Mouse (Mus musculus) testis, adult 2 months (tissue): ENCODE results near the gene Srd5a1. TPM values are rescaled to one million over a fixed set of nuclear protein-coding genes. Genes with fewer than 3 reads are reported as not detected.
A peak's percentile ranks its signal among the peaks of the same experiment; 100 is the strongest.
"Not testable (repeated sequence)": the region's sequence is repeated elsewhere in the genome, so short reads cannot be mapped to it uniquely, and the experiment has no call there.

Experiments
- H3K27ac ChIP-seq: fragments of 200-500 bp; 2 replicates; pipeline ENCODE4 v1.5.1; 2012; ENCODE audit warnings: low read depth, low read length; ENCODE audit not compliant: control insufficient read depth, insufficient read depth
- H3K27me3 ChIP-seq: fragments of 200-500 bp; 2 replicates; pipeline ENCODE4 v1.6.1; 2012; ENCODE audit warnings: mild to moderate bottlenecking, low read length, moderate library complexity; ENCODE audit not compliant: control insufficient read depth, insufficient read depth
- H3K36me3 ChIP-seq: fragments of 200-500 bp; 2 replicates; pipeline ENCODE4 v1.6.1; 2012; ENCODE audit warnings: mild to moderate bottlenecking, low read length; ENCODE audit not compliant: control insufficient read depth, insufficient read depth
- H3K4me1 ChIP-seq: fragments of 200-500 bp; 2 replicates; pipeline ENCODE4 v1.6.1; 2012; ENCODE audit warnings: low read length; ENCODE audit not compliant: control insufficient read depth, insufficient read depth
- H3K4me3 ChIP-seq: fragments of 200-500 bp; 2 replicates; pipeline ENCODE4 v1.5.1; 2012; ENCODE audit warnings: low read depth, mild to moderate bottlenecking, low read length, moderate library complexity, mixed read lengths; ENCODE audit not compliant: control insufficient read depth
- CTCF ChIP-seq: fragments of 200-500 bp; IDR thresholded peaks from 2 replicates; pipeline ENCODE4 v1.5.1; 2012; ENCODE audit warnings: low read depth, mild to moderate bottlenecking, inconsistent platforms, low read length, moderate library complexity; ENCODE audit not compliant: control insufficient read depth, insufficient read depth, insufficient replicate concordance
- POLR2A ChIP-seq: fragments of 200-500 bp; IDR thresholded peaks from 2 replicates; pipeline ENCODE4 v1.6.1; 2012; ENCODE audit warnings: low read depth, mild to moderate bottlenecking, inconsistent platforms, low read length, moderate library complexity; ENCODE audit not compliant: control insufficient read depth
- polyA plus RNA-seq: library from polyadenylated mRNA; depleted of rRNA; stranded (reverse); fragments of >200 nt; gene quantifications from 2 replicates; pipeline ENCODE4 v1.2.3, GENCODE M21; 2012

Gene Srd5a1
- polyA plus RNA-seq, 1 experiment: 4.6 TPM

GRCm38 (mm10) chr13:69601321-69601720 is 9.9 kb downstream of the Srd5a1 start:
- no peaks in the 10 kb centered on the region for H3K4me1 ChIP-seq
- H3K27me3 ChIP-seq: no peaks in the 10 kb centered on the region

GRCm38 (mm10) chr13:69600863-69601262 is 10.4 kb downstream of the Srd5a1 start:
- H3K4me3 ChIP-seq, H3K36me3 ChIP-seq, H3K27me3 ChIP-seq, H3K4me1 ChIP-seq, H3K27ac ChIP-seq: not testable (repeated sequence)

More at GRCm38 (mm10) chr13:69601321-69601720, 9.9 kb downstream of the Srd5a1 start:
- H3K36me3 ChIP-seq: no peaks in the 10 kb centered on the region
- H3K27ac ChIP-seq: no peak overlapping the region; the same call in 1 of the 2 replicates
- no peak for TF ChIP-seq POLR2A
- no peak for TF ChIP-seq CTCF
- no peak overlapping the region for H3K4me3 ChIP-seq

- H3K4me1 ChIP-seq: peaks cover 2% of the 10 kb centered on the region; the same call in 1 of the 2 replicates
- TF ChIP-seq POLR2A: no peak
- no peak for TF ChIP-seq CTCF
Observed at GRCm38 (mm10) chr13:69598867-69599266, 12.4 kb downstream of the Srd5a1 start.

GRCm38 (mm10) chr13:69596515-69596914 is 14.7 kb downstream of the Srd5a1 start:
- no peak overlapping the region for H3K27ac ChIP-seq
- H3K4me3 ChIP-seq: no peak overlapping the region
- no peaks in the 10 kb centered on the region for H3K27me3 ChIP-seq
- no peaks in the 10 kb centered on the region for H3K36me3 ChIP-seq
- peaks cover 2% of the 10 kb centered on the region; the same call in 1 of the 2 replicates for H3K4me1 ChIP-seq
- no peak for TF ChIP-seq POLR2A
- TF ChIP-seq CTCF: no peak

More at GRCm38 (mm10) chr13:69598867-69599266, 12.4 kb downstream of the Srd5a1 start:
- H3K27ac ChIP-seq: no peak overlapping the region
- H3K36me3 ChIP-seq: no peaks in the 10 kb centered on the region
- no peaks in the 10 kb centered on the region for H3K27me3 ChIP-seq
- H3K4me3 ChIP-seq: no peak overlapping the region

GRCm38 (mm10) chr13:69595911-69596310 is 15.3 kb downstream of the Srd5a1 start:
- H3K4me1 ChIP-seq: peaks cover 2% of the 10 kb centered on the region; the same call in 1 of the 2 replicates
- H3K4me3 ChIP-seq: no peak overlapping the region
- H3K36me3 ChIP-seq: no peaks in the 10 kb centered on the region
- no peak for TF ChIP-seq CTCF
- no peaks in the 10 kb centered on the region for H3K27me3 ChIP-seq
- H3K27ac ChIP-seq: no peak overlapping the region

GRCm38 (mm10) chr13:69594577-69595256 is 16.5 kb downstream of the Srd5a1 start:
- no peaks in the 10 kb centered on the region for H3K27me3 ChIP-seq
- H3K4me3 ChIP-seq: no peak overlapping the region
- no peaks in the 10 kb centered on the region for H3K36me3 ChIP-seq
- 0 out of 2 replicates have a peak overlapping the region, but pooled peaks have one; percentile 15 for H3K27ac ChIP-seq
- TF ChIP-seq CTCF (no peak), POLR2A (no peak)
- H3K4me1 ChIP-seq: peaks cover 2% of the 10 kb centered on the region; the same call in 1 of the 2 replicates

GRCm38 (mm10) chr13:69593453-69593852 is 17.8 kb downstream of the Srd5a1 start:
- Histone ChIP-seq H3K4me3 (no peak overlapping the region), H3K4me1 (peaks cover 2% of the 10 kb centered on the region; the same call in 1 of the 2 replicates), H3K36me3 (no peaks in the 10 kb centered on the region), H3K27me3 (no peaks in the 10 kb centered on the region), H3K27ac (no peak overlapping the region)
- no peak for TF ChIP-seq POLR2A
- no peak for TF ChIP-seq CTCF

- Histone ChIP-seq H3K27me3 (no peaks in the 10 kb centered on the region), H3K4me1 (peaks cover 2% of the 10 kb centered on the region; the same call in 1 of the 2 replicates), H3K36me3 (no peaks in the 10 kb centered on the region), H3K27ac (no peak overlapping the region), H3K4me3 (no peak overlapping the region)
- no peak for TF ChIP-seq CTCF
- TF ChIP-seq POLR2A: no peak
Observed at GRCm38 (mm10) chr13:69592226-69592625, 19.0 kb downstream of the Srd5a1 start.
